Mouse (Mus musculus): Measurements from ENCODE around the gene Pycr1.

Pycr1 gene

DNA sequence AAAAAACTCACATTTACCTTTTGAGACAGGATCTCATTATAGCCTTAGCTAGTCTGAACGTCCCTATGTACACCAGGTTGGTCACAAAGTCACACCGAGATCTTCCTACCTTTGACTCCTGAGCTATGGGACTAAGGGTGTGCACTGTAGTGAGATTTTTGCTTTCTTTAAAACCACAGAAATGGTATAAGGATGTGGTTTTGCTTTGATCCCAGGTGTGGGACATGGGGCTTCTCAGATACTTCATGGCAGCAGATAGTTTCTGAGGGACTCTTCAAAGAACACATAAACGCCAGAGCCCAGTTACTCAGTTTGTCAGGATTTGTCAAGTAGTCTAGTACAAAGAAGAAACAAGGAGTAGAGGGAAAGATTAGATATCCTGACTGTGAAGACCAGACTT lies 42.9 kb downstream of the Pycr1 start:
- DNase-seq: no peak

GRCm38 (mm10) chr11:120598990-120599549 lies 44.5 kb downstream of the Pycr1 start:
- no peak for DNase-seq

DNA sequence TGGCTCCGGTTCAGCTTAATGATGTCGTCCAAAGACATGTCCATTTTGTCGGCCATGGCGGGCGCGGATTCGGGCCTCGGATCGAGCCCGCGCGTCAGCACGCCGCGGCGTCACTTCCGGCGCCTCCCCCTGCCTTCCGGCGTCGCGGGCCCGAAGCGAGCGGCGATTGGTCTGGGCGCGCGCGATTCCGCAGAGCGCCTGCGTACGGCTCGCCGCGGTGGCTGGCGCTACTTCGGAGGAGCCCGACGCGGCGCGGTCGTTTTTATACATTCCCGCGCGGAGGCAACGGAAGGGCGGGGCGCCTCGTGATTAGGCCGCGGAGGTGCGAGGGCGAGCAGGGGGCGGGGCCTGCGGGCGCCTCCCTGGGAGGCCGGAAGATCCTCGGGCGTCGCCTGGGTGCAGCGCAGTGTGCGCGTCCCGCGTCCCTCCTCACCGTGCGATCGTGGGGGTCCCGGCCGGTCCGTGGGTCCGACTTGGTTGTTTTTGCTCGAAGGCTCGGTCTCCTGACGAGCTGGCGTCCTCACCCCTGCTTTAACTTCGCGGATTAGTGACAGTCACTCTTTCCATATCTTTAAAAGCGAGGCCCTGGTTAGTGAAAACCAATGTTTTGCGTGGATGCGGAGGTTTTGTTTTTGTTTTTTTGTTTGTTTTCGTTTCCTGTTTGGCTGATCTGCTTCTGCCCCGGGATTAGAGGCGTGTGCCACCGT lies 45.1 kb downstream of the Pycr1 start, which contains the start of the genes Alyref and Anapc11:
Gene Alyref, minus strand, starts transcription at position 83 of the 707 bp plus-strand sequence.
Gene Anapc11, plus strand, starts transcription at position 139 of the 707 bp plus-strand sequence.
- DNase-seq: peak; percentile 92 to 97

DNA sequence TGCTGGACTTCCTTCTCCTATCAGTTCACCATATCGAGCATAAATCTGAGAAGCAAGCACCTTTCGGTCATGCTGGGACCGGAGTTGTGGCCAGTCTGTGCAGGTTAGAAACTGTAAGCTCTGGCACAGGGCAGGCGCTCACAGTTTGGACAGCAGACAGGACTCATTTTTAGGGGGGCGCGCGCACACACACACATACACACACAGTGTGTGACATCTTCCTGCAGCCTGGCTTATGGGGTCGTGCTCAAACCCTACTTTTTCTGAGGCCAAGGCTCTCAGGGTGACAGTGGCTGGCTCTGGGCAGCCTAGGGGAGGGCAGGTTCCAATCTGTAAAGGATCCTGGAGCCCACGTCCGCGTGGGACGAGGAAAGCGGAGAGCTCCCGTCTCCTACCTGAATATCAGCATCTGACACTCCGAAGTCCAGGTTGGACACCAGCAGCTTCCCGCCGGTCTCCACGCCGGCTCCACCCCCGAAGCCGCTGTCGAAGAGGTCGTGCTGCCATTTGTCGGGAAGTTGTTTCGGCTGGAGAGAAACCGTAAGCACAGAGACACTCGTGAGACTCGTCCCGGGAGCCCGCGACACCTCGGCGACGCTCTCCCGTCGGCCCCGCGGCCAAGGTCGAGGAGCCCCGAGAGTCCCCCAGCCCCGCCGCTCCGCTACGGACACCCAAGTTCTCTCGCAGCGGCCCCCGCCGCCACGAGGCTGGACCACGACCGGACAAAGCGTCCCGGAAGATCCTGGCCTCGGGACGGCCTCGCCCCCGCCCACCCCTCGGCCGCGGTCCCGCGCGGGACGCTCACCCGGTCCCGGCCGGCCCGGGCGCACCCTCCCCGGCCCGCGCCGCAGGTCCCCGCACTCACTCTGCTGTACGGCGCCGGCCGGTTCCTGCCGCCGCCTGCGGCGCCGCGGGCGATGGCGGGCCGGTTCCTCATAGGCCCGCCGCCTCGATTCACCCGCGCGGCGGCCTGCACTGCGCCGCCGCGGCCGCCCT lies 46.0 kb downstream of the Pycr1 start:
- no peak for DNase-seq

DNA sequence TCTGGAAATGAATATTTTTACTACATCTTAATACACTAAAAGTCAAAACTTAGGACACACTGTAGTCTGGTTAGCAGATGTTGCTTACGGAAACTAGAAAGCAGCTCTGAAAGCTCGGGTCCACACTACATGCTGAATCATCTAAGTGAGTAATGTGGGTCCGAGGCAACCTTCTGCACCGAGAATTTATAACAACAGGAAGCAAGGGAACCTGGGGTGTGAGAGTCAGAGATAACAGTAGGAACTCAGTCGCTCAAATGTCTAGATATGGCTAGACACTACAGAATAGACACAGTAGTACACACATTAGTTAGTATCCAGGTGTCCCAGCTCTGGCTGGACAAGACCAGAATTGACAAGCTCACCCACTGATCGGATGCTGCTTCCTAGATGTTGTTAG lies 55.0 kb downstream of the Pycr1 start:
- no peak for DNase-seq
